Mouse (Mus musculus): ENCODE measurements around the gene Zfp978. TPM values are rescaled to one million over a fixed set of nuclear protein-coding genes. Genes with fewer than 3 reads are reported as not detected.
A peak's percentile ranks its signal among the peaks of the same experiment; 100 is the strongest.
"Not testable (repeated sequence)": the region's sequence is repeated elsewhere in the genome, so short reads cannot be mapped to it uniquely, and the experiment has no call there.

The Zfp978 gene
- polyA plus RNA-seq, 1 experiment from 2014 or later: 0.16 TPM

GRCm38 (mm10) chr4:147431696-147432442 lies 70.8 kb downstream of the Zfp978 start:
- 0 out of 2 replicates have a peak, but pooled peaks cover 23% of the 10 kb centered on the region for H3K9me3 ChIP-seq (replicated peaks)
- peak; percentile 11 for ATAC-seq (ENCODE audit: insufficient read depth)
- H3K4me2 ChIP-seq; H3K4me1 ChIP-seq (replicated peaks); H3K27ac ChIP-seq (replicated peaks); H3K9ac ChIP-seq; H3K4me3 ChIP-seq (replicated peaks); H3K27me3 ChIP-seq; H3K36me3 ChIP-seq (replicated peaks): not testable (repeated sequence)
- WGBS (ENCODE audit: insufficient replicate concordance): 54% methylated on average over 3 of the region's 3 CpGs

GRCm38 (mm10) chr4:147432443-147432790 lies 71.3 kb downstream of the Zfp978 start:
- H3K9ac ChIP-seq: no peak overlapping the region
- no peaks in the 10 kb centered on the region for H3K27me3 ChIP-seq
- ATAC-seq (ENCODE audit: insufficient read depth): peak; percentile 2; the same call in 1 of the 2 replicates
- H3K36me3 ChIP-seq (replicated peaks): no peaks in the 10 kb centered on the region
- 0 out of 2 replicates have a peak, but pooled peaks cover 23% of the 10 kb centered on the region for H3K9me3 ChIP-seq (replicated peaks)
- H3K4me2 ChIP-seq: no peak overlapping the region
- no peak overlapping the region for H3K27ac ChIP-seq (replicated peaks)
- no peaks in the 10 kb centered on the region for H3K4me1 ChIP-seq (replicated peaks)
- WGBS (ENCODE audit: insufficient replicate concordance): 67% methylated on average over 1 of the region's 1 CpGs
- H3K4me3 ChIP-seq (replicated peaks): no peak overlapping the region

GRCm38 (mm10) chr4:147433017-147433416 lies 71.9 kb downstream of the Zfp978 start:
- ATAC-seq (ENCODE audit: insufficient read depth): no peak
- Histone ChIP-seq H3K36me3 (replicated peaks) (no peaks in the 10 kb centered on the region), H3K4me3 (replicated peaks) (no peak overlapping the region), H3K4me2 (no peak overlapping the region), H3K27me3 (no peaks in the 10 kb centered on the region), H3K9me3 (replicated peaks) (0 out of 2 replicates have a peak, but pooled peaks cover 23% of the 10 kb centered on the region), H3K4me1 (replicated peaks) (no peaks in the 10 kb centered on the region), H3K27ac (replicated peaks) (no peak overlapping the region), H3K9ac (no peak overlapping the region)
- 29% methylated on average over 3 of the region's 3 CpGs for WGBS (ENCODE audit: insufficient replicate concordance)

- Histone ChIP-seq H3K36me3 (replicated peaks) (no peaks in the 10 kb centered on the region), H3K27me3 (no peaks in the 10 kb centered on the region), H3K27ac (replicated peaks) (no peak overlapping the region), H3K4me2 (no peak overlapping the region), H3K9ac (no peak overlapping the region), H3K9me3 (replicated peaks) (0 out of 2 replicates have a peak, but pooled peaks cover 21% of the 10 kb centered on the region), H3K4me3 (replicated peaks) (no peak overlapping the region), H3K4me1 (replicated peaks) (no peaks in the 10 kb centered on the region)
- 29% methylated on average over 2 of the region's 2 CpGs for WGBS (ENCODE audit: insufficient replicate concordance)
- peak; percentile 11; the same call in 1 of the 2 replicates for ATAC-seq (ENCODE audit: insufficient read depth)
Measured at GRCm38 (mm10) chr4:147433874-147434273, 72.8 kb downstream of the Zfp978 start.

Other genes starting within 250 kb of the Zfp978 start
- 2.6 and 3.3 TPM in 2 replicates for gene Zfp991, start 229.3 kb upstream of the Zfp978 start, polyA plus RNA-seq (2015; fragmentation: Nextera tagmentation; extraction: Ambion mirVana)
- not detected in 2 replicates for gene Zfp988, start 55.6 kb upstream of the Zfp978 start, polyA plus RNA-seq (2015; fragmentation: Nextera tagmentation; extraction: Ambion mirVana)
- gene Zfp982, start 131.1 kb downstream of the Zfp978 start, polyA plus RNA-seq (2015; fragmentation: Nextera tagmentation; extraction: Ambion mirVana): 1.5 and 1.7 TPM in 2 replicates
- 0.07 and 0.08 TPM in 2 replicates for gene Gm16503, start 178.9 kb downstream of the Zfp978 start, polyA plus RNA-seq (2015; fragmentation: Nextera tagmentation; extraction: Ambion mirVana)
- 0.06 and 0.07 TPM in 2 replicates for gene Zfp985, start 192.0 kb downstream of the Zfp978 start, polyA plus RNA-seq (2015; fragmentation: Nextera tagmentation; extraction: Ambion mirVana)

All from liver, embryonic 15.5 days (tissue).